Mouse (Mus musculus) retina, adult 2 months (tissue): ENCODE measurements around the gene Ets1.
A peak's percentile ranks its signal among the peaks of the same experiment; 100 is the strongest.

Experiments used
- DNase-seq: peaks from one replicate; pipeline ENCODE4 v3.0.0-alpha.2; 2012; ENCODE audit warnings: low read depth, low spot score

Ets1 gene

GRCm38 (mm10) chr9:32694916-32695490 is 59.0 kb downstream of the Ets1 start:
- DNase-seq = no peak

- DNase-seq = peak; percentile 29
These were observed 59.6 kb downstream of the Ets1 start for GRCm38 (mm10) chr9:32695492-32696190.

- no peak for DNase-seq
These were observed 60.2 kb downstream of the Ets1 start for GRCm38 (mm10) chr9:32696259-32696658.

- DNase-seq = no peak
These were observed 60.7 kb downstream of the Ets1 start for GRCm38 (mm10) chr9:32696717-32697116.

GRCm38 (mm10) chr9:32697291-32698110 is 61.5 kb downstream of the Ets1 start:
- DNase-seq = no peak

- DNase-seq = no peak
These were observed 62.7 kb downstream of the Ets1 start for GRCm38 (mm10) chr9:32698766-32699165.

- no peak for DNase-seq
These were observed 63.4 kb downstream of the Ets1 start for GRCm38 (mm10) chr9:32699391-32699841.

- DNase-seq = no peak
These were observed 64.3 kb downstream of the Ets1 start for GRCm38 (mm10) chr9:32700091-32700905.

- no peak for DNase-seq
These were observed 65.3 kb downstream of the Ets1 start for GRCm38 (mm10) chr9:32701126-32701997.

- no peak for DNase-seq
These were observed 65.9 kb downstream of the Ets1 start for GRCm38 (mm10) chr9:32701998-32702305.

GRCm38 (mm10) chr9:32702836-32703395 is 66.9 kb downstream of the Ets1 start:
- no peak for DNase-seq

GRCm38 (mm10) chr9:32703976-32704745 is 68.1 kb downstream of the Ets1 start:
- no peak for DNase-seq

GRCm38 (mm10) chr9:32705827-32706478 is 69.9 kb downstream of the Ets1 start:
- DNase-seq = no peak

GRCm38 (mm10) chr9:32707436-32707835 is 71.4 kb downstream of the Ets1 start:
- no peak for DNase-seq

- no peak for DNase-seq
These were observed 72.5 kb downstream of the Ets1 start for GRCm38 (mm10) chr9:32708491-32708890.

- no peak for DNase-seq
These were observed 73.3 kb downstream of the Ets1 start for GRCm38 (mm10) chr9:32709359-32709758.

GRCm38 (mm10) chr9:32709764-32710734 is 74.0 kb downstream of the Ets1 start:
- DNase-seq = no peak
